Mouse (Mus musculus) stomach, embryonic 14.5 days (tissue): ENCODE results near the gene Ppp2ca. TPM values are rescaled to one million over a fixed set of nuclear protein-coding genes. Genes with fewer than 3 reads are reported as not detected.
"Not testable (repeated sequence)": the region's sequence is repeated elsewhere in the genome, so short reads cannot be mapped to it uniquely, and the experiment has no call there.

Source experiments
- ATAC-seq: fragments of 200-750 bp; cut with Nextera tagmentation; 2 replicates; pipeline ENCODE4 v1.8.0; 2017; ENCODE audit warnings: low read depth, moderate TSS enrichment; ENCODE audit not compliant: insufficient number of reproducible peaks, insufficient read depth, low FRiP score
- H3K27ac ChIP-seq: fragments of 300-500 bp; sonication (generic); 2 replicates; pipeline ENCODE4 v1.5.1; 2014; ENCODE audit warnings: mild to moderate bottlenecking, low read length, moderate library complexity, mixed read lengths
- H3K27me3 ChIP-seq: fragments of 300-500 bp; sonication (generic); 2 replicates; pipeline ENCODE4 v1.6.1; 2014; ENCODE audit warnings: low read length, control low read depth, mixed read lengths; ENCODE audit not compliant: control insufficient read depth, insufficient read depth
- H3K36me3 ChIP-seq: fragments of 300-500 bp; sonication (generic); 2 replicates; pipeline ENCODE4 v1.6.1; 2014; ENCODE audit warnings: mild to moderate bottlenecking, control low read depth, low read length, moderate library complexity, mixed read lengths; ENCODE audit not compliant: control insufficient read depth, insufficient read depth
- H3K4me1 ChIP-seq: fragments of 300-500 bp; sonication (generic); 2 replicates; pipeline ENCODE4 v1.6.1; 2014; ENCODE audit warnings: low read length, control low read depth, mixed read lengths; ENCODE audit not compliant: control insufficient read depth, insufficient read depth
- H3K4me2 ChIP-seq: fragments of 300-500 bp; sonication (generic); replicated peaks from 2 replicates; pipeline ENCODE4 v1.6.1; 2014; ENCODE audit warnings: low read depth, low read length, control low read depth
- H3K4me3 ChIP-seq: fragments of 300-500 bp; sonication (generic); 2 replicates; pipeline ENCODE4 v1.5.1; 2014; ENCODE audit warnings: low read depth, low read length, control low read depth
- H3K9ac ChIP-seq: fragments of 300-500 bp; sonication (generic); replicated peaks from 2 replicates; pipeline ENCODE4 v1.6.1; 2014; ENCODE audit warnings: low read depth, mild to moderate bottlenecking, control low read depth, low read length, moderate library complexity, mixed read lengths
- H3K9me3 ChIP-seq: fragments of 300-500 bp; sonication (generic); 2 replicates; pipeline ENCODE4 v1.6.1; 2016; ENCODE audit warnings: low read depth, low read length, control low read depth; ENCODE audit not compliant: control insufficient read depth
- WGBS: fragments of 180-500 bp; shearing (Covaris S2); extraction: QIAGEN DNeasy Blood & Tissue Kit; methylation state at CpG from one replicate; pipeline ENCODE4 v1.1.7; 2014; 5-methylcytosine and 5-hydroxymethylcytosine counted together
- polyA plus RNA-seq: library from polyadenylated mRNA; unstranded; fragments of >200 nt; fragmentation: Nextera tagmentation; extraction: Ambion mirVana; gene quantifications from 2 replicates; pipeline ENCODE4 v1.2.1, GENCODE M21; 2014

Ppp2ca gene
- polyA plus RNA-seq, 1 experiment from 2014 or later: 88.3 TPM

DNA sequence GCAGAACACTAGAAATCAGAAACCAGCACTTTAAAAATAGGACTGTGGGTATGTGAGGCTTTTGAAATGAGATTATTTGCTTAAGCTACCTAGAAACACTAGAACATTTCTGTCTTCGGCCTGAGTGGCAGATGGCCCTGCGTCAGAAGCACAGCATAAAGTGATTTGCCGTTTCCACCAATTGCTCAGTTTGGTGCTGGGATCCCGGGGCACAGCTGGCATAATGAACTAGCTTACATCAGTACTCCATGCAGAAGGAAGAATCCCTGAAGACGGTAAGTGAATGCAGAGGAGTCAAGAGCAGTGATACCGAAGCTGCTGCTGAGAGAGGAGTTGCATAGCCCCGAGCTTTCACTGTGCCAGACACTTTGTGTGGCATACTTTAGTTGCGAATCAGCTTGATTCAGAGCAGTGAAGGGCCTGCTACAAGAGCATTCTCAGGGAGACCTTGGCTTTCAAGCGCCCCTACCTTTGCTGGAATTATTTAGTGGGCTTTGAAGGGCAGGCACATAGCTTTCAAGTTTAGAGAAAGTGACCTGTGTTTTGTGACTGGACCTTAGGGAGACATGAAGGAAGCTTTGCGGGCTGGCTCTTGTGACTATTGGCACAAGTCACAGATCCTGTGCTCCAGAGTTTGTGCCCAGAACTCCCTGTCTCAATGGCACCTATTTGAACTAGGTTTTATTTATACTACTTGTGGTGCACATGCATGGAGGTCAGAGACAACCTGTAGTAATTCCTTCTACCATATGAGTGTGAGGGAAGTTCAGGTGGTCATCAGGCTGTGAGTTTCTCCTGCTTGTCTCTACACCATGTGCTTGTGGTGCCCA, 31.4 kb downstream of the Ppp2ca start:
- Histone ChIP-seq H3K9me3 (no peaks in the 10 kb centered on the region), H3K27me3 (no peaks in the 10 kb centered on the region), H3K9ac (no peak overlapping the region), H3K36me3 (peaks cover 4% of the 10 kb centered on the region; the same call in 1 of the 2 replicates), H3K27ac (no peak overlapping the region), H3K4me2 (no peak overlapping the region), H3K4me3 (no peak overlapping the region), H3K4me1 (no peaks in the 10 kb centered on the region)
- 77% methylated on average over 10 of the region's 10 CpGs for WGBS
- ATAC-seq: no peak

- Histone ChIP-seq H3K36me3 (no peaks in the 10 kb centered on the region), H3K27ac (no peak overlapping the region), H3K9ac (no peak overlapping the region), H3K4me1 (no peaks in the 10 kb centered on the region), H3K27me3 (no peaks in the 10 kb centered on the region), H3K4me2 (no peak overlapping the region), H3K9me3 (peaks cover 2% of the 10 kb centered on the region; the same call in 1 of the 2 replicates), H3K4me3 (no peak overlapping the region)
- ATAC-seq: no peak
- WGBS: 77% methylated on average over 7 of the region's 7 CpGs
Measured at GRCm38 (mm10) chr11:52130451-52131068, 32.1 kb downstream of the Ppp2ca start.

DNA sequence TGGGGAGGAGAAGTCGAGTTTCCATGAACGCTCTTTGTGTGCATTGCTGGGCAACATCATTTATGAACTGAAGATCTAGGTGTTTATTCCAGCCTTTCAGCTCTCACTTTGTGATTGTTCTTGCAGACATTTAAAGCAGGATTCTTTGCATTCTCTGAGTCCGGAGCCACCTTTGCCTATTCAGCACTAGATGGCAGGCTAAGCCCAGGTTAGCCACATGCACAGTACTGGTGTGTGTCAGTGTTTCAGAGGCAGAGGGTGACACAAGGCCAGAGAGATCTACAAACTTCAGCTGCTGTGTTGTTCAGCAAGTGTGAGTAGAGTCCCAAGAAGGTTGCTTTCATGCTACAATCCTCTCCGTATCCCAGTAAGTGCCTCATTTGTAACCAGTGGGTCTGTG, 45.2 kb downstream of the Ppp2ca start:
- H3K9ac ChIP-seq, H3K36me3 ChIP-seq, H3K4me3 ChIP-seq, ATAC-seq, H3K9me3 ChIP-seq, H3K4me2 ChIP-seq, H3K27ac ChIP-seq, H3K4me1 ChIP-seq, H3K27me3 ChIP-seq: not testable (repeated sequence)
- 22% methylated on average over 4 of the region's 4 CpGs for WGBS

DNA sequence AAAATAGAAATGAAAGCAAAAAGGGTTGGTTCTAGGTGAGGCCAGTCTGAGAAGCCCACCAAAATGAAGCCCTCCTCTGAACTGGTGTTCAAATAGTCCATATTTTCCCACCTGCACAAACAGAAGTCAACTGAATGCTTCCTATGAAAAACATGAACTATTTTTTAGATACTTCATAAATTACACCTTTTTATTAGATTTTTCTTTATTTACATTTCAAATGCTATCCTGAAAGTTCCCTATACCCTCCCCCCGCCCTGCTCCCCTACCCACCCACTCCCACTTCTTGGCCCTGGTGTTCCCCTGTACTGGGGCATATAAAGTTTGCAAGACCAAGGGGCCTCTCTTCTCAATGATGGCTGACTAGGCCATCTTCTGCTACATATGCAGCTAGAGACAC, 46.9 kb downstream of the Ppp2ca start, which contains the start of gene Olfr1373:
Olfr1373 (minus strand) TSS at position 101 of the 400 bp plus-strand sequence.
- not testable (repeated sequence) for H3K4me3 ChIP-seq, H3K27ac ChIP-seq, H3K4me1 ChIP-seq, H3K4me2 ChIP-seq, H3K9me3 ChIP-seq, H3K36me3 ChIP-seq, ATAC-seq, H3K9ac ChIP-seq, H3K27me3 ChIP-seq
- 88% methylated on average over 1 of the region's 1 CpGs for WGBS

DNA sequence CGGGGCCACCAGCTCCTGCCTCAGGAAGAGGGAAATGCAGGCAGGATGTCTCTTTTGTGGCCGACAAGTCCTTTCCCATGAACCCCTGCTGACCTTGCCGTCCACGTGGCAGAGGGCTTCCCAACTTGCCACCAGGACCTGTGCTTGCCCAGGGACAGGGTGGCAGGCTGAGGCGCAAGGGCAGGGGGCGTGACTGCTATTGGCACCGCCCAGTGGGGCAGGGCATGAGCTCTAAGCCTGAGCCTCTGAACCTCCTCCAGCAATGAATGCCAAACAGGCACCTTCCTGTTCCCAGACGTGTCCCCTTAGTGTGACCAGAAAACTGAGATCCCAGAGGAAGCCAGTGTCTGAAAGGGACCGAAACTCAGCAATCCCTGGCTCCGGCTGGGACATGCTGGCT, 65.4 kb downstream of the Ppp2ca start:
- Histone ChIP-seq H3K4me1 (peaks cover 4% of the 10 kb centered on the region; the same call in 1 of the 2 replicates), H3K4me3 (no peak overlapping the region), H3K4me2 (no peak overlapping the region), H3K9me3 (no peaks in the 10 kb centered on the region), H3K27me3 (no peaks in the 10 kb centered on the region), H3K9ac (no peak overlapping the region), H3K36me3 (no peaks in the 10 kb centered on the region), H3K27ac (no peak overlapping the region)
- ATAC-seq: no peak
- 27% methylated on average over 10 of the region's 10 CpGs for WGBS

GRCm38 (mm10) chr11:52167126-52167525, 68.6 kb downstream of the Ppp2ca start:
- Histone ChIP-seq H3K27ac (no peak overlapping the region), H3K4me3 (peak overlapping the region; percentile 43; the same call in 1 of the 2 replicates), H3K4me2 (peak overlapping the region; percentile 71), H3K9ac (no peak overlapping the region), H3K36me3 (no peaks in the 10 kb centered on the region), H3K4me1 (peaks cover 4% of the 10 kb centered on the region; the same call in 1 of the 2 replicates), H3K27me3 (no peaks in the 10 kb centered on the region), H3K9me3 (no peaks in the 10 kb centered on the region)
- under 1% methylated on average over 21 of the region's 21 CpGs for WGBS
- ATAC-seq: no peak

DNA sequence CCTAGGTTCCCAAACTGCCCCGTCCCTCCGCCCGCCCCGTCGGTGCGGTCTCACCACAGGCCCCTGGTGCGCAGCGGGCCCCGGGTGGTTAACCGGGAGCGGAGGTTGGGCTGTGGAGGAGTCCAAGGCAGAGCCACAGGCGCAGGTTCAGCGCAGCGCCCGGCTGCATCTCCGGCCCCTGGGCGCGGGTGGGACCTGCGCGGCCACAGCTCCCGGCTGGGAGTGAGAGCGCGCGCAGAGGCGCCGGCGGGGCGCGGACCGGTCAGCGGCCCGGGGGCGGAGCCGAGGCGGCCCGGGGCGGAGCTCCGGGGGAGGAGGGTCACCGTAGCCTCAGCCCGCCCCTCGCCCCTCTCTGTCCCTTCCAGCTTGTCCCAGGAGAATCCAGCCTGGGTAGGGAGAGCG, 69.4 kb downstream of the Ppp2ca start:
- H3K9ac ChIP-seq, H3K27me3 ChIP-seq, H3K27ac ChIP-seq, H3K4me1 ChIP-seq, H3K9me3 ChIP-seq, H3K36me3 ChIP-seq: not testable (repeated sequence)
- peak; percentile 83 for ATAC-seq
- 1% methylated on average over 21 of the region's 42 CpGs for WGBS
- Histone ChIP-seq H3K4me3 (peak overlapping the region; percentile 43), H3K4me2 (peak overlapping the region; percentile 71)

DNA sequence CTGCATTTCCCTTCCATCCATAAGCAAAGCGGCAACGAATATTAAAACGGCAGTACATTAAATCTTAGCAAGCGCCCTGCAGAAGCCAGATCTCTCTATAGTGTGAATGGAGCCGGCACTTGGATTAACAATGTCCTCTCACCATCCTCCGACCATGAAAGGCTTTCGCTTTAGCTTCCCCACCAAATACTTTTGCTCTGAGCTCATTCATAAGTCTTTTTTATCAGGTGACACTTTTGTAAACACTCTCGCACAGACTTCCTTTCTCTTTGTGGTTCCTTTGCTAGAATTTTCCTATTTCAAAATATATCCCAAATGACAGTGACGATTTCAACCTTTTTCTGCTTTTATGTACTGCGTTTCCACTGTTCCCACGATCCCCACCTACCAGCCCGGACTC, 70.0 kb downstream of the Ppp2ca start:
- WGBS: 8% methylated on average over 12 of the region's 12 CpGs
- Histone ChIP-seq H3K4me3 (peak overlapping the region; percentile 43), H3K9me3 (no peaks in the 10 kb centered on the region), H3K27me3 (no peaks in the 10 kb centered on the region), H3K4me1 (peaks cover 4% of the 10 kb centered on the region; the same call in 1 of the 2 replicates), H3K27ac (no peak overlapping the region), H3K4me2 (peak overlapping the region; percentile 71), H3K9ac (no peak overlapping the region), H3K36me3 (no peaks in the 10 kb centered on the region)
- no peak for ATAC-seq
